Mouse (Mus musculus) cerebellum, adult 2 months (tissue): Measurements from ENCODE around the gene Ifit1bl1. TPM values are rescaled to one million over a fixed set of nuclear protein-coding genes. Genes with fewer than 3 reads are reported as not detected.
"Not testable (repeated sequence)": the region's sequence is repeated elsewhere in the genome, so short reads cannot be mapped to it uniquely, and the experiment has no call there.

Source experiments
- DNase-seq, 2 experiments: peaks; one replicate each; pipeline ENCODE4 v3.0.0; 2021
- H3K27ac ChIP-seq: fragments of 200-500 bp; 2 replicates; pipeline ENCODE4 v1.5.1; 2012; ENCODE audit warnings: low read length, control low read depth, inconsistent platforms; ENCODE audit not compliant: insufficient read depth
- H3K27me3 ChIP-seq: fragments of 200-500 bp; 2 replicates; pipeline ENCODE4 v1.6.1; 2012; ENCODE audit warnings: inconsistent platforms, mild to moderate bottlenecking, low read length, moderate library complexity; ENCODE audit not compliant: control insufficient read depth, insufficient read depth
- H3K4me1 ChIP-seq: fragments of 200-500 bp; 2 replicates; pipeline ENCODE4 v1.6.1; 2011; ENCODE audit warnings: low read length; ENCODE audit not compliant: control insufficient read depth, insufficient read depth
- H3K4me3 ChIP-seq: fragments of 200-500 bp; replicated peaks from 2 replicates; pipeline ENCODE3; 2011; ENCODE audit warnings: mild to moderate bottlenecking, low read depth, low read length, control low read depth; ENCODE audit not compliant: insufficient read depth
- CTCF ChIP-seq: fragments of 200-500 bp; IDR thresholded peaks from 2 replicates; pipeline ENCODE4 v1.5.1; 2011; ENCODE audit warnings: low read depth, mild to moderate bottlenecking, control low read depth, low read length, moderate library complexity, borderline replicate concordance; ENCODE audit not compliant: insufficient read depth
- POLR2A ChIP-seq: fragments of 200-500 bp; IDR thresholded peaks from 2 replicates; pipeline ENCODE4 v1.6.1; 2011; ENCODE audit warnings: low read length, control low read depth, borderline replicate concordance; ENCODE audit not compliant: insufficient read depth
- WGBS: fragments of 180-500 bp; shearing (Covaris S2); methylation state at CpG from one replicate; pipeline ENCODE4 v1.1.7; 2018; 5-methylcytosine and 5-hydroxymethylcytosine counted together
- polyA plus RNA-seq: library from polyadenylated mRNA; depleted of rRNA; stranded (reverse); fragments of >200 nt; gene quantifications from 2 replicates; pipeline ENCODE4 v1.2.3, GENCODE M21; 2012

The Ifit1bl1 gene
- polyA plus RNA-seq, 1 experiment: 1.1 TPM

- Histone ChIP-seq H3K4me3 (no peak overlapping the region), H3K27me3 (no peaks in the 10 kb centered on the region), H3K4me1 (no peaks in the 10 kb centered on the region), H3K27ac (no peak overlapping the region)
- TF ChIP-seq POLR2A (no peak), CTCF (no peak)
- WGBS: 77% methylated on average over 2 of the region's 2 CpGs
- DNase-seq: no peak
These were observed 25.7 kb upstream of the Ifit1bl1 start for GRCm38 (mm10) chr19:34627496-34627895.

DNA sequence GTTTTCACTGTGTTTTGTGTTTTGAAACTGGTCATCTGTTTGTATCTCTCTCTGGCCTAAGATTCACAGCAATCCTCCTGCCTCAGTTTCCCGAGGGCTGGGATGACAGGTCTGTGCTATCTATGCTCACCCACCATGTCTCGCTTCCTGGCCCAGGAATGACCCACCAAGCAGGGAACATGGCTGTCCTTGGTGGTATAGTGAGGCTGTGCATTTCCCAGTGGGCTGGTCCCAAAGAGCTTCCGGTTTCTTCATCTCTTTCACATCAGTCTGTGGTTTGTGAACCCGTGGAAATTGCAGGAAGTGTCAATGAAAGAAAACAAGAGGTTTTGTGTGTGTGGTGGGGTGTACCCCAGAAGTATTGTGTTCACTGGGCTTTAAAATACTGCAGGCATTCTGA is 22.9 kb upstream of the Ifit1bl1 start:
- no peak for DNase-seq
- Histone ChIP-seq H3K4me1 (no peaks in the 10 kb centered on the region), H3K27ac (no peak overlapping the region), H3K27me3 (no peaks in the 10 kb centered on the region), H3K4me3 (no peak overlapping the region)
- no peak for TF ChIP-seq POLR2A
- TF ChIP-seq CTCF: no peak
- WGBS: 87% methylated on average over 4 of the region's 4 CpGs

- DNase-seq: no peak
- Histone ChIP-seq H3K27ac (no peak overlapping the region), H3K4me3 (no peak overlapping the region), H3K27me3 (no peaks in the 10 kb centered on the region), H3K4me1 (no peaks in the 10 kb centered on the region)
- WGBS: 92% methylated on average over 6 of the region's 6 CpGs
- TF ChIP-seq CTCF (no peak), POLR2A (no peak)
These were observed 22.0 kb upstream of the Ifit1bl1 start for GRCm38 (mm10) chr19:34623781-34624180.

- WGBS: 87% methylated on average over 5 of the region's 5 CpGs
These were observed 19.1 kb upstream of the Ifit1bl1 start for GRCm38 (mm10) chr19:34620871-34621270.

DNA sequence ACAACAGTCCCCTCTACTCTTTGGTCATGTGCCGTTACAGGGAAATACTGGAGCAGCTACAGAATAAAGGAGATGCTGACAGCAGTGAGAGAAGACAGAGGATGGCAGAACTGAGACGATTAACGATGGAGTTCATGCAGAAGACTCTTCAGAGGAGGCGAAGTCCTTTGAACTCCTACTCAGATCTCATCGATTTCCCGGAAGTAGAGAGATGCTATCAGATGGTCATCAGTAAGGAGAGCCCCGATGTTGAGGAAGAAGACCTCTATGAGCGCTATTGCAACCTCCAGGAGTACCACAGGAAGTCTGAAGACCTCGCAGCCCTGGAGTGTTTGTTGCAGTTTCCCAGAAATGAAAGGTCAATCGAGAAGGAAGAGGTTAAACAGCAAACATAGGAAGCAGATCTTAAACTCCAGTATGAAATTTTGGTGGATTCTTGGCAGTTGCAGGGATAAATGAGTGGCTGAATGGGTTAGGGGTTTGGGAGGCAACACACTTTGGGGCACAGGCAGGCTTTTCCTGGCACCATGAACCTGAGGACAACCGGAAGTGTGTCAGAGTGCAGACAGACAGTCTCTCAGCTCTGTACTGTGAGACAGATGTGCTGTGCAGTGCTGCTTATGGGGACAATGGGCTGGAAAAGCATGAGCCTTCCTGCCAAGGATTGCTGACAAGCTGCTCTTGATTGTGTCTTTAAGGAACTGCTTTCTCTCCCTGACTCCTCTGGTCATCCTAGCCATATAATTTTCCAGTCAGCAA is 10.7 kb upstream of the Ifit1bl1 start:
- not testable (repeated sequence) for H3K27me3 ChIP-seq, DNase-seq, H3K4me1 ChIP-seq, H3K4me3 ChIP-seq, H3K27ac ChIP-seq
- 84% methylated on average over 6 of the region's 11 CpGs for WGBS

More at GRCm38 (mm10) chr19:34620871-34621270, 19.1 kb upstream of the Ifit1bl1 start:
- no peaks in the 10 kb centered on the region for H3K4me1 ChIP-seq
- no peak for DNase-seq
- H3K27ac ChIP-seq: no peak overlapping the region
- H3K27me3 ChIP-seq: no peaks in the 10 kb centered on the region
- H3K4me3 ChIP-seq: no peak overlapping the region
- no peak for TF ChIP-seq POLR2A
- no peak for TF ChIP-seq CTCF

DNA sequence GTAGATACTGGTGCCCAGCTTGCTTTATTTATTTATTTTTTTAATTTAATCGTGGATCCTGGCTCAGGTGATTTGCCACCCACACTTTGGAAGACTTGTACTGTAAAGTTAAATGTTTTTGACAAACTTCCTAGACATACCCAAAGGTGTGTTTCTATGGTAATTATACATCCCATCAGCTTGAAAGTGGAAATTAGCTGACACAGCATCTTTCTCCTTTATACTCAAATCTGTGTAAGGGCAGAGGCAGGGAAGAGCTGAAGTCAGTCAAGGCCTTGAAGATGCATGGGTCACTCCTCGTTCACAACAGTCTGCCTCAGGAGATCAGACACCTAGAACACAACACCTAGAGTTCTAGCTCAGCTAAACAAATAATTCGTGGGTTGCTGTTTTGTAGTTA is 8.4 kb upstream of the Ifit1bl1 start:
- not testable (repeated sequence) for H3K27me3 ChIP-seq, H3K4me3 ChIP-seq, H3K4me1 ChIP-seq, H3K27ac ChIP-seq, DNase-seq
- 79% methylated on average over 3 of the region's 3 CpGs for WGBS

- H3K4me1 ChIP-seq, H3K27me3 ChIP-seq, H3K4me3 ChIP-seq, DNase-seq: not testable (repeated sequence)
- 0 out of 2 replicates have a peak within 1 kb of the TSS, but pooled peaks have one; percentile 39 for H3K27ac ChIP-seq
- 38% methylated on average over 4 of the region's 4 CpGs for WGBS
These were observed 5.7 kb upstream of the Ifit1bl1 start, which contains the start of gene Ifit3b for GRCm38 (mm10) chr19:34607237-34608051. Gene Ifit3b (plus strand): TSS chr19:34607970.

- WGBS: 89% methylated on average over 3 of the region's 3 CpGs
- TF ChIP-seq CTCF (no peak), POLR2A (no peak)
- Histone ChIP-seq H3K27ac (no peak overlapping the region), H3K4me1 (no peaks in the 10 kb centered on the region), H3K4me3 (no peak overlapping the region), H3K27me3 (no peaks in the 10 kb centered on the region)
- no peak for DNase-seq
These were observed 3.7 kb upstream of the Ifit1bl1 start for GRCm38 (mm10) chr19:34605472-34605871.

DNA sequence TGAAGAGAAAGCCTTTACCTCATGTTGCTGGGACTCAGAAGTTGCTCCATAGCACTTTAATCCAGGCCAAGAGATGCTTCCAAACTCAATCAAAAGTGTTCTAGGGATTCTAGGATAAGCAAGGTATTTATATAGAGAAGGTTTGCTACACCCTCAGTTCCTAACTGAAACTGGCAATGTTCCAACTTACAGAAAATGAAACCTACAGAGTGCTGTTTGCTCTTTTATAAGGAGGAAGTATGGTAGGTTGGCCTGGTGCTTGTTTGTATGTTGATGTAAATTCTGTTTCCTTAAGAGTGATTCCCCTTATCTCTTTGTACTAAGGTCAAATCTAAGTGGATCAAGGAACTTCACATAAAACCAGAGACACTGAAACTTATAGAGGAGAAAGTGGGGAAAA is 2.5 kb downstream of the Ifit1bl1 start:
- not testable (repeated sequence) for H3K4me3 ChIP-seq, DNase-seq, H3K27ac ChIP-seq, H3K27me3 ChIP-seq, H3K4me1 ChIP-seq
